Mouse (Mus musculus) CH12.LX (cell line): ENCODE results near the gene Notch3. TPM values are rescaled to one million over a fixed set of nuclear protein-coding genes. Genes with fewer than 3 reads are reported as not detected.

Experiments used
- DNase-seq: peaks from one replicate; pipeline ENCODE4 v3.0.0-alpha.2; 2013; ENCODE audit errors: extremely low read depth
- H3K27ac ChIP-seq: 2 replicates; pipeline ENCODE4 v1.5.1; 2012; ENCODE audit warnings: low read depth, mild to moderate bottlenecking, control low read depth, moderate library complexity; ENCODE audit not compliant: insufficient read depth
- H3K27me3 ChIP-seq: replicated peaks from 2 replicates; pipeline ENCODE3; 2012; ENCODE audit warnings: inconsistent platforms
- H3K36me3 ChIP-seq, 2 experiments: replicated peaks in 1 of 2; 2 replicates each; pipeline versions ENCODE3 to v1.6.1; 2012; ENCODE audit warnings: inconsistent platforms in 1 of 2, low read length in 1 of 2, mild to moderate bottlenecking in 1 of 2, mixed read lengths in 1 of 2, moderate library complexity in 1 of 2; ENCODE audit not compliant: control insufficient read depth in 1 of 2, insufficient read depth in 1 of 2
- H3K4me1 ChIP-seq, 2 experiments: 2 replicates each; pipeline ENCODE4 v1.6.1; 2012; ENCODE audit warnings: inconsistent platforms in 1 of 2, moderate library complexity in 1 of 2; ENCODE audit not compliant: insufficient read depth in 2 of 2, control insufficient read depth in 1 of 2
- H3K4me2 ChIP-seq: 2 replicates; pipeline ENCODE4 v1.6.1; 2012; ENCODE audit warnings: low read depth, mild to moderate bottlenecking, control low read depth; ENCODE audit not compliant: poor library complexity, insufficient read depth, severe bottlenecking
- H3K4me3 ChIP-seq, 3 experiments: fragments of 150-350 bp in 1 of 3; sonication (generic) in 1 of 3; replicated peaks in 1 of 3; 2 replicates each; pipeline versions ENCODE3 to v1.5.1; 2011 to 2012; ENCODE audit warnings: low read depth in 2 of 3, low read length in 2 of 3, mild to moderate bottlenecking in 2 of 3, moderate library complexity in 2 of 3, control low read depth in 1 of 3, improper control_type of control experiment in 1 of 3, inconsistent platforms in 1 of 3, mixed read lengths in 1 of 3; ENCODE audit not compliant: poor library complexity in 1 of 3
- H3K79me2 ChIP-seq: replicated peaks from 2 replicates; pipeline ENCODE4 v1.6.1; 2012; ENCODE audit warnings: mild to moderate bottlenecking, moderate library complexity; ENCODE audit not compliant: control insufficient read depth, poor library complexity, insufficient read depth, severe bottlenecking; ENCODE audit errors: extremely low read depth
- H3K9ac ChIP-seq: 2 replicates; pipeline ENCODE4 v1.6.1; 2012; ENCODE audit warnings: low read depth, mild to moderate bottlenecking, control low read depth, moderate library complexity; ENCODE audit not compliant: insufficient read depth
- H3K9me3 ChIP-seq: replicated peaks from 2 replicates; pipeline ENCODE3; 2012; ENCODE audit warnings: low read length, inconsistent platforms, mixed read lengths
- CHD1 ChIP-seq: IDR thresholded peaks from 2 replicates; pipeline ENCODE4 v1.6.1; 2012; ENCODE audit warnings: low read depth, low read length, improper control_type of control experiment, inconsistent platforms
- CHD2 ChIP-seq: IDR thresholded peaks from 2 replicates; pipeline ENCODE4 v1.6.1; 2011; ENCODE audit warnings: low read length, improper control_type of control experiment
- CTCF ChIP-seq, 2 experiments: IDR thresholded peaks in 1 of 2; conservative IDR thresholded peaks in 1 of 2; 2 replicates each; pipeline ENCODE4 v1.5.1; 2011 to 2012; ENCODE audit warnings: low read depth in 2 of 2, low read length in 2 of 2, improper control_type of control experiment in 1 of 2, inconsistent platforms in 1 of 2, mild to moderate bottlenecking in 1 of 2, moderate library complexity in 1 of 2
- ELF1 ChIP-seq: IDR thresholded peaks from 2 replicates; pipeline ENCODE4 v1.6.1; 2014; ENCODE audit warnings: low read depth, mild to moderate bottlenecking, inconsistent platforms, low read length, improper control_type of control experiment
- EP300 ChIP-seq: IDR thresholded peaks from 2 replicates; pipeline ENCODE4 v1.6.1; 2011; ENCODE audit warnings: low read length, improper control_type of control experiment
- GABPA ChIP-seq: IDR thresholded peaks from 2 replicates; pipeline ENCODE4 v1.6.1; 2012; ENCODE audit warnings: low read depth, low read length, improper control_type of control experiment, inconsistent platforms; ENCODE audit not compliant: insufficient replicate concordance
- HCFC1 ChIP-seq: IDR thresholded peaks from 2 replicates; pipeline ENCODE4 v1.6.1; 2012; ENCODE audit warnings: low read depth, mild to moderate bottlenecking, inconsistent platforms, low read length, improper control_type of control experiment
- IRF4 ChIP-seq: IDR thresholded peaks from 2 replicates; pipeline ENCODE4 v1.6.1; 2014; ENCODE audit warnings: low read depth, mild to moderate bottlenecking, inconsistent platforms, low read length, improper control_type of control experiment
- JUN ChIP-seq: IDR thresholded peaks from 2 replicates; pipeline ENCODE4 v1.6.1; 2011; ENCODE audit warnings: low read depth, mild to moderate bottlenecking, low read length, improper control_type of control experiment, moderate library complexity; ENCODE audit not compliant: insufficient read depth
- JUND ChIP-seq: conservative IDR thresholded peaks from 2 replicates; pipeline ENCODE4 v1.6.1; 2011; ENCODE audit warnings: low read depth, low read length, improper control_type of control experiment
- MAFK ChIP-seq: IDR thresholded peaks from 2 replicates; pipeline ENCODE4 v1.6.1; 2011; ENCODE audit warnings: low read length, improper control_type of control experiment; ENCODE audit not compliant: insufficient replicate concordance
- MAX ChIP-seq: IDR thresholded peaks from 2 replicates; pipeline ENCODE4 v1.6.1; 2011; ENCODE audit warnings: low read length, improper control_type of control experiment
- MAZ ChIP-seq: IDR thresholded peaks from 2 replicates; pipeline ENCODE4 v1.6.1; 2012; ENCODE audit warnings: low read depth, mild to moderate bottlenecking, inconsistent platforms, low read length, improper control_type of control experiment, moderate library complexity
- MEF2A ChIP-seq: IDR thresholded peaks from 2 replicates; pipeline ENCODE4 v1.6.1; 2014; ENCODE audit warnings: low read depth, mild to moderate bottlenecking, inconsistent platforms, low read length, improper control_type of control experiment, borderline replicate concordance
- MXI1 ChIP-seq: IDR thresholded peaks from 2 replicates; pipeline ENCODE4 v1.6.1; 2011; ENCODE audit warnings: mild to moderate bottlenecking, low read depth, low read length, improper control_type of control experiment
- NELFE ChIP-seq: IDR thresholded peaks from 2 replicates; pipeline ENCODE4 v1.6.1; 2011; ENCODE audit warnings: low read depth, low read length, improper control_type of control experiment
- PAX5 ChIP-seq: IDR thresholded peaks from 2 replicates; pipeline ENCODE4 v1.6.1; 2012; ENCODE audit warnings: low read length, inconsistent platforms, mixed read lengths
- POLR2AphosphoS2 ChIP-seq: IDR thresholded peaks from 2 replicates; pipeline ENCODE4 v1.6.1; 2011; ENCODE audit warnings: low read depth, low read length, improper control_type of control experiment
- TCF12 ChIP-seq: IDR thresholded peaks from 2 replicates; pipeline ENCODE4 v1.6.1; 2014; ENCODE audit warnings: low read depth, mild to moderate bottlenecking, inconsistent platforms, low read length, improper control_type of control experiment
- UBTF ChIP-seq: IDR thresholded peaks from 2 replicates; pipeline ENCODE4 v1.6.1; 2012; ENCODE audit warnings: low read depth, mild to moderate bottlenecking, inconsistent platforms, low read length, improper control_type of control experiment, moderate library complexity
- USF2 ChIP-seq: conservative IDR thresholded peaks from 2 replicates; pipeline ENCODE4 v1.6.1; 2011; ENCODE audit warnings: low read depth, low read length, improper control_type of control experiment
- ZC3H11A ChIP-seq: IDR thresholded peaks from 2 replicates; pipeline ENCODE4 v1.6.1; 2012; ENCODE audit warnings: low read depth, mild to moderate bottlenecking, inconsistent platforms, low read length, improper control_type of control experiment
- dilution Hi-C: fragments of 300-500 bp; cut with MboI; formaldehyde crosslinking; loops from 2 replicates; pipeline ENCODE4 v1.14.3; 2020; ENCODE audit warnings: low sequenced_read_pairs; ENCODE audit not compliant: extremely low pct_unique_long_range_greater_than_20kb, extremely low pct_ligation_motif_present
- in situ Hi-C: fragments of 300-500 bp; cut with MboI; formaldehyde crosslinking; loops from 3 replicates; pipeline ENCODE4 v1.14.3; 2019; ENCODE audit warnings: low sequenced_read_pairs, low pct_ligation_motif_present, low pct_unique_long_range_greater_than_20kb, mixed read lengths
- polyA plus RNA-seq: library from polyadenylated mRNA; unstranded; fragments of >175 nt; gene quantifications from 2 replicates; pipeline ENCODE4 v1.2.1, GENCODE M21; 2012; ENCODE audit warnings: low read depth; ENCODE audit not compliant: insufficient read length
- total RNA-seq, 2 experiments: library from RNA; depleted of rRNA; stranded (reverse); fragments of 300-350 nt in 1 of 2; fragments of >200 nt in 1 of 2; gene quantifications; 2 replicates each; pipeline ENCODE4 v1.2.3; 2012 to 2014

The Notch3 gene
- total and polyA plus RNA-seq, 3 experiments, result 0.17 TPM; not detected in 2

GRCm38 (mm10) chr17:32193010-32193409 lies 26.4 kb upstream of the Notch3 start:
- in situ Hi-C loops, result no loop called here
- Histone ChIP-seq H3K9me3 (no peaks in the 10 kb centered on the region), H3K27ac (no peak overlapping the region), H3K4me3 (no peak overlapping the region), H3K9ac (no peak overlapping the region), H3K79me2 (no peaks in the 10 kb centered on the region), H3K4me2 (no peak overlapping the region), H3K4me1 (peaks cover 2 to 3% of the 10 kb centered on the region in 2 experiments; a peak in 1 of 4 replicates), H3K27me3 (no peaks in the 10 kb centered on the region), H3K36me3 (peaks cover 26 to 44% of the 10 kb centered on the region in 2 experiments)
- TF ChIP-seq PAX5, result no peak
- TF ChIP-seq NELFE, result no peak
- TF ChIP-seq MAZ, result no peak
- no peak for TF ChIP-seq MEF2A
- no peak for TF ChIP-seq TCF12
- TF ChIP-seq CHD1, result no peak
- TF ChIP-seq JUN, result no peak
- TF ChIP-seq ZC3H11A, result no peak
- dilution Hi-C loops, result no loop called here
- DNase-seq, result no peak

GRCm38 (mm10) chr17:32189850-32190249 lies 23.2 kb upstream of the Notch3 start:
- dilution Hi-C loops (no loop called here), in situ Hi-C loops (no loop called here)
- no peak for DNase-seq
- Histone ChIP-seq H3K36me3 (peaks cover 5 to 27% of the 10 kb centered on the region in 2 experiments), H3K9me3 (no peaks in the 10 kb centered on the region), H3K27me3 (no peaks in the 10 kb centered on the region), H3K4me1 (no peaks in the 10 kb centered on the region), H3K79me2 (no peaks in the 10 kb centered on the region), H3K4me2 (no peak overlapping the region), H3K27ac (no peak overlapping the region), H3K9ac (no peak overlapping the region), H3K4me3 (no peak overlapping the region)
- no peak for TF ChIP-seq MXI1
- TF ChIP-seq CHD2, result no peak
- TF ChIP-seq ELF1, result no peak
- no peak for TF ChIP-seq MAZ
- TF ChIP-seq TCF12, result no peak
- no peak for TF ChIP-seq CHD1
- no peak for TF ChIP-seq EP300
- no peak for TF ChIP-seq CTCF (conservative IDR thresholded peaks at IDR 0.05 in 1 of 2, IDR thresholded peaks at IDR 0.05 in 1 of 2; ENCODE audit: low read depth in 2 of 2, low read length in 2 of 2)

- DNase-seq, result no peak
- Histone ChIP-seq H3K27me3 (no peaks in the 10 kb centered on the region), H3K9ac (no peak within 1 kb of the TSS), H3K4me3 (no peak within 1 kb of the TSS), H3K36me3 (peaks cover 11 to 33% of the 10 kb centered on the region in 2 experiments), H3K27ac (no peak within 1 kb of the TSS), H3K9me3 (no peaks in the 10 kb centered on the region), H3K79me2 (no peaks in the 10 kb centered on the region), H3K4me2 (no peak within 1 kb of the TSS), H3K4me1 (no peaks in the 10 kb centered on the region)
- TF ChIP-seq MXI1, result no peak
- TF ChIP-seq HCFC1, result no peak
- TF ChIP-seq POLR2AphosphoS2, result no peak
- no peak for TF ChIP-seq CTCF (conservative IDR thresholded peaks at IDR 0.05 in 1 of 2, IDR thresholded peaks at IDR 0.05 in 1 of 2; ENCODE audit: low read depth in 2 of 2, low read length in 2 of 2)
- TF ChIP-seq GABPA, result no peak
- no peak for TF ChIP-seq UBTF
- TF ChIP-seq TCF12, result no peak
- TF ChIP-seq MEF2A, result no peak
- TF ChIP-seq MAFK, result no peak
- TF ChIP-seq IRF4, result no peak
- TF ChIP-seq USF2, result no peak
- TF ChIP-seq JUND, result no peak
- no peak for TF ChIP-seq MAX
- no peak for TF ChIP-seq JUN
- TF ChIP-seq ELF1, result no peak
- no peak for TF ChIP-seq NELFE
- in situ Hi-C loops (no loop called here), dilution Hi-C loops (no loop called here)
Observed at GRCm38 (mm10) chr17:32188863-32189636, 22.4 kb upstream of the Notch3 start, which contains the start of gene Ephx3. Ephx3 (minus strand) TSS chr17:32189549.
